Mouse (Mus musculus) spleen, adult 2 months (tissue): Measurements from ENCODE around the gene Las1l.
A peak's percentile ranks its signal among the peaks of the same experiment; 100 is the strongest.

ENCODE experiments used
- CTCF ChIP-seq: fragments of 200-500 bp; IDR thresholded peaks from 2 replicates; pipeline ENCODE4 v1.5.1; 2011; ENCODE audit warnings: mild to moderate bottlenecking, inconsistent platforms; ENCODE audit not compliant: insufficient read depth, insufficient read length, insufficient replicate concordance; ENCODE audit errors: extremely low read depth
- POLR2A ChIP-seq: fragments of 200-500 bp; IDR thresholded peaks from 2 replicates; pipeline ENCODE4 v1.6.1; 2011; ENCODE audit warnings: low read depth, low read length, inconsistent platforms

- peak; percentile 40; the same call in 1 of the 2 replicates for TF ChIP-seq CTCF
- no peak for TF ChIP-seq POLR2A
Measured at GRCm38 (mm10) chrX:95999601-96000000, 42.8 kb upstream of the Las1l start.
